Mouse (Mus musculus) cortical plate, adult 2 months (tissue): ENCODE results near the gene Lefty1.

Source experiments
- CTCF ChIP-seq: fragments of 200-500 bp; IDR thresholded peaks from 2 replicates; pipeline ENCODE4 v1.5.1; 2011; ENCODE audit warnings: mild to moderate bottlenecking, control low read depth, low read length; ENCODE audit not compliant: insufficient read depth; ENCODE audit errors: extremely low read depth
- POLR2A ChIP-seq: fragments of 200-500 bp; IDR thresholded peaks from 2 replicates; pipeline ENCODE4 v1.6.1; 2011; ENCODE audit warnings: mild to moderate bottlenecking, low read length, control low read depth; ENCODE audit not compliant: insufficient read depth; ENCODE audit errors: extremely low read depth

DNA sequence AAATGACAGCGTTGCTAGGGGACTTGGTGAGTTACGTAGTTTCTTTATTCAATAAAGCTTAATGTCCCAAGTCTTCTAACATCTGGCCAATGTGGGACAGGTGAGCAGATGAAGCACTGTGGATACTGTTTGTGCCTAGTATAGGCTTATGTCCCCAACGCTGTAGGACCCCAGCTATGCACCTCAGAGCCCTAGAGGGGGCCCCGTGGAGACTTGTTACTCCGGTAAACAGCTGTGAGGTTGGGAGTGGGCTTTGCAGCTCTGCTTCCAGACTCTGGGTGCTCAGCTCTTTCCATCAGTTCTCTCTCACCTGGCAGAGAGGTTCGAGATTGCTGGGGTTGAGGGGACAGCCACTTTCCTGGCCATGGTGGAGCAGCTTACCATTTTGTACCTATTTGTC, 29.5 kb upstream of the Lefty1 start:
- TF ChIP-seq CTCF (no peak), POLR2A (no peak)
